Mouse (Mus musculus): ENCODE results near the gene Nsrp1.

GRCm38 (mm10) chr11:77042816-77043215, 35.4 kb downstream of the Nsrp1 start:
- no peak for TF ChIP-seq EP300 (IDR thresholded peaks at IDR 0.05)
- no peak for TF ChIP-seq CTCF (IDR thresholded peaks at IDR 0.05)
